Mouse (Mus musculus): ENCODE measurements around the gene Eps8l2. TPM values are rescaled to one million over a fixed set of nuclear protein-coding genes. Genes with fewer than 3 reads are reported as not detected.

The Eps8l2 gene
- total RNA-seq, 2 experiments from 2014 or later: 3.3 to 3.7 TPM

GRCm38 (mm10) chr7:141361510-141361909 lies 22.8 kb downstream of the Eps8l2 start:
- intact Hi-C loops (cut with DNase I): loop anchor here (10.0 kb wide), 1 partner anchor 267 kb away; no protein-coding TSS in a partner anchor
- no peak for DNase-seq

GRCm38 (mm10) chr7:141363106-141363751 lies 24.5 kb downstream of the Eps8l2 start:
- intact Hi-C loops (cut with DNase I): loop anchor here (2.0 to 10.0 kb wide), 3 partner anchors 98 to 268 kb away; partner anchors contain the start of gene Phrf1
- peak; percentile 60 to 70 for DNase-seq

- no peak for DNase-seq
- intact Hi-C loops (cut with DNase I): loop anchor here (2.0 to 10.0 kb wide), 3 partner anchors 99 to 269 kb away; partner anchors contain the start of gene Phrf1
Measured at GRCm38 (mm10) chr7:141363752-141364125, 25.1 kb downstream of the Eps8l2 start.

GRCm38 (mm10) chr7:141364349-141365048 lies 25.8 kb downstream of the Eps8l2 start:
- no peak for DNase-seq
- intact Hi-C loops (cut with DNase I): loop anchor here (10.0 kb wide), 1 partner anchor 270 kb away; no protein-coding TSS in a partner anchor

- no peak for DNase-seq
- intact Hi-C loops (cut with DNase I): loop anchor here (10.0 kb wide), 1 partner anchor 270 kb away; no protein-coding TSS in a partner anchor
Measured at GRCm38 (mm10) chr7:141365049-141365445, 26.4 kb downstream of the Eps8l2 start.

GRCm38 (mm10) chr7:141367358-141367757 lies 28.7 kb downstream of the Eps8l2 start:
- DNase-seq: no peak
- intact Hi-C loops (cut with DNase I): loop anchor here (10.0 kb wide), 1 partner anchor 273 kb away; no protein-coding TSS in a partner anchor

GRCm38 (mm10) chr7:141369918-141370317 lies 31.2 kb downstream of the Eps8l2 start:
- DNase-seq: no peak
- intact Hi-C loops (cut with DNase I): loop anchor here (10.0 kb wide), 1 partner anchor 275 kb away; no protein-coding TSS in a partner anchor

- intact Hi-C loops (cut with DNase I): no loop called here
- DNase-seq: no peak
Measured at GRCm38 (mm10) chr7:141371942-141372595, 33.4 kb downstream of the Eps8l2 start.

- DNase-seq: no peak
- intact Hi-C loops (cut with DNase I): no loop called here
Measured at GRCm38 (mm10) chr7:141373611-141374010, 34.9 kb downstream of the Eps8l2 start.

- intact Hi-C loops (cut with DNase I): no loop called here
- no peak for DNase-seq
Measured at GRCm38 (mm10) chr7:141374399-141374798, 35.7 kb downstream of the Eps8l2 start.

- no peak for DNase-seq
- intact Hi-C loops (cut with DNase I): no loop called here
Measured at GRCm38 (mm10) chr7:141379584-141379983, 40.9 kb downstream of the Eps8l2 start.

GRCm38 (mm10) chr7:141381068-141381835 lies 42.6 kb downstream of the Eps8l2 start:
- no peak for DNase-seq
- intact Hi-C loops (cut with DNase I): no loop called here

GRCm38 (mm10) chr7:141387807-141388486 lies 49.3 kb downstream of the Eps8l2 start:
- intact Hi-C loops (cut with DNase I): no loop called here

GRCm38 (mm10) chr7:141388487-141389109 lies 49.9 kb downstream of the Eps8l2 start:
- intact Hi-C loops (cut with DNase I): no loop called here

More at GRCm38 (mm10) chr7:141387807-141388486, 49.3 kb downstream of the Eps8l2 start:
- DNase-seq: no peak

GRCm38 (mm10) chr7:141390326-141391259 lies 51.9 kb downstream of the Eps8l2 start:
- intact Hi-C loops (cut with DNase I): no loop called here
- no peak for DNase-seq

More at GRCm38 (mm10) chr7:141388487-141389109, 49.9 kb downstream of the Eps8l2 start:
- no peak for DNase-seq

- intact Hi-C loops (cut with DNase I): no loop called here
Measured at GRCm38 (mm10) chr7:141391625-141392551, 53.2 kb downstream of the Eps8l2 start, which contains the start of gene Taldo1. TSS of gene Taldo1 (plus strand) at chr7:141392199.

More at GRCm38 (mm10) chr7:141391625-141392551, 53.2 kb downstream of the Eps8l2 start, which contains the start of gene Taldo1:
- peak; percentile 95 to 96 for DNase-seq

All from heart, postnatal 36 days (tissue).